Mouse (Mus musculus): ENCODE data around the gene Nrp2.

Gene Nrp2

GRCm38 (mm10) chr1:62704889-62705516 lies 1.9 kb downstream of the Nrp2 start:
- DNase-seq (ENCODE audit: low read depth, low spot score), result no peak

GRCm38 (mm10) chr1:62705517-62705981 lies 2.5 kb downstream of the Nrp2 start:
- DNase-seq (ENCODE audit: low read depth, low spot score), result no peak

- no peak for DNase-seq (ENCODE audit: low read depth, low spot score)
Observed at GRCm38 (mm10) chr1:62706085-62707021, 3.3 kb downstream of the Nrp2 start.

- DNase-seq (ENCODE audit: low read depth, low spot score), result no peak
Observed at GRCm38 (mm10) chr1:62707101-62707912, 4.2 kb downstream of the Nrp2 start.

- DNase-seq (ENCODE audit: low read depth, low spot score), result no peak
Observed at GRCm38 (mm10) chr1:62707913-62708860, 5.1 kb downstream of the Nrp2 start.

GRCm38 (mm10) chr1:62709770-62710335 lies 6.8 kb downstream of the Nrp2 start:
- DNase-seq (ENCODE audit: low read depth, low spot score), result no peak

- no peak for DNase-seq (ENCODE audit: low read depth, low spot score)
Observed at GRCm38 (mm10) chr1:62713021-62713676, 10.1 kb downstream of the Nrp2 start.

- no peak for DNase-seq (ENCODE audit: low read depth, low spot score)
Observed at GRCm38 (mm10) chr1:62715004-62715403, 11.9 kb downstream of the Nrp2 start.

GRCm38 (mm10) chr1:62715692-62716091 lies 12.6 kb downstream of the Nrp2 start:
- no peak for DNase-seq (ENCODE audit: low read depth, low spot score)

GRCm38 (mm10) chr1:62716836-62717478 lies 13.9 kb downstream of the Nrp2 start:
- no peak for DNase-seq (ENCODE audit: low read depth, low spot score)

- DNase-seq (ENCODE audit: low read depth, low spot score), result peak; percentile 43
Observed at GRCm38 (mm10) chr1:62717552-62718236, 14.6 kb downstream of the Nrp2 start.

- DNase-seq (ENCODE audit: low read depth, low spot score), result no peak
Observed at GRCm38 (mm10) chr1:62718237-62718571, 15.1 kb downstream of the Nrp2 start.

GRCm38 (mm10) chr1:62718750-62719149 lies 15.7 kb downstream of the Nrp2 start:
- no peak for DNase-seq (ENCODE audit: low read depth, low spot score)

- no peak for DNase-seq (ENCODE audit: low read depth, low spot score)
Observed at GRCm38 (mm10) chr1:62719770-62720169, 16.7 kb downstream of the Nrp2 start.

- no peak for DNase-seq (ENCODE audit: low read depth, low spot score)
Observed at GRCm38 (mm10) chr1:62720176-62720575, 17.1 kb downstream of the Nrp2 start.

- DNase-seq (ENCODE audit: low read depth, low spot score), result no peak
Observed at GRCm38 (mm10) chr1:62720727-62721705, 17.9 kb downstream of the Nrp2 start.

GRCm38 (mm10) chr1:62721706-62722187 lies 18.7 kb downstream of the Nrp2 start:
- DNase-seq (ENCODE audit: low read depth, low spot score), result no peak

- DNase-seq (ENCODE audit: low read depth, low spot score), result no peak
Observed at GRCm38 (mm10) chr1:62722526-62722925, 19.4 kb downstream of the Nrp2 start.

Measured in embryo, embryonic 11.5 days (tissue).